Mouse (Mus musculus) embryonic facial prominence, embryonic 11.5 days (tissue): Measurements from ENCODE around the gene 1110004F10Rik. TPM values are rescaled to one million over a fixed set of nuclear protein-coding genes. Genes with fewer than 3 reads are reported as not detected.

ENCODE experiments used
- ATAC-seq: fragments of 200-750 bp; cut with Nextera tagmentation; replicated peaks from 2 replicates; pipeline ENCODE4 v1.8.0; 2017; ENCODE audit warnings: low read depth; ENCODE audit not compliant: insufficient number of reproducible peaks, low FRiP score, low TSS enrichment
- DNase-seq: peaks from one replicate; pipeline ENCODE4 v3.0.0-alpha.2; 2015; ENCODE audit warnings: low spot score
- H3K27ac ChIP-seq: fragments of 300-500 bp; sonication (generic); replicated peaks from 2 replicates; pipeline ENCODE4 v1.5.1; 2014; ENCODE audit warnings: mild to moderate bottlenecking, low read depth, low read length, control low read depth
- H3K27me3 ChIP-seq: fragments of 300-500 bp; sonication (generic); 2 replicates; pipeline ENCODE4 v1.6.1; 2014; ENCODE audit warnings: mild to moderate bottlenecking, low read length, moderate library complexity, mixed read lengths; ENCODE audit not compliant: control insufficient read depth, insufficient read depth
- H3K36me3 ChIP-seq: fragments of 300-500 bp; sonication (generic); replicated peaks from 2 replicates; pipeline ENCODE4 v1.6.1; 2014; ENCODE audit warnings: low read depth, mild to moderate bottlenecking, low read length, moderate library complexity, mixed read lengths; ENCODE audit not compliant: control insufficient read depth, insufficient read depth
- H3K4me1 ChIP-seq: fragments of 300-500 bp; sonication (generic); 2 replicates; pipeline ENCODE4 v1.6.1; 2014; ENCODE audit warnings: low read length, mixed read lengths; ENCODE audit not compliant: control insufficient read depth, insufficient read depth
- H3K4me2 ChIP-seq: fragments of 300-500 bp; sonication (generic); 2 replicates; pipeline ENCODE4 v1.6.1; 2014; ENCODE audit warnings: low read depth, mild to moderate bottlenecking, control low read depth, low read length, moderate library complexity
- H3K4me3 ChIP-seq: fragments of 300-500 bp; sonication (generic); 2 replicates; pipeline ENCODE4 v1.5.1; 2014; ENCODE audit warnings: low read depth, low read length, control low read depth
- H3K9ac ChIP-seq: fragments of 300-500 bp; sonication (generic); replicated peaks from 2 replicates; pipeline ENCODE4 v1.6.1; 2014; ENCODE audit warnings: mild to moderate bottlenecking, control low read depth, low read length
- H3K9me3 ChIP-seq: fragments of 300-500 bp; sonication (generic); replicated peaks from 2 replicates; pipeline ENCODE4 v1.6.1; 2016; ENCODE audit warnings: mild to moderate bottlenecking, low read length, inconsistent platforms, mixed read lengths; ENCODE audit not compliant: control insufficient read depth
- WGBS: fragments of 180-500 bp; shearing (Covaris S2); extraction: QIAGEN DNeasy Blood & Tissue Kit; methylation state at CpG from one replicate; pipeline ENCODE4 v1.1.7; 2014; 5-methylcytosine and 5-hydroxymethylcytosine counted together
- polyA plus RNA-seq: library from polyadenylated mRNA; unstranded; fragments of >200 nt; fragmentation: Nextera tagmentation; extraction: Ambion mirVana; gene quantifications from 2 replicates; pipeline ENCODE4 v1.2.1, GENCODE M21; 2014

The 1110004F10Rik gene
- polyA plus RNA-seq, 1 experiment from 2014 or later, result 409 TPM

DNA sequence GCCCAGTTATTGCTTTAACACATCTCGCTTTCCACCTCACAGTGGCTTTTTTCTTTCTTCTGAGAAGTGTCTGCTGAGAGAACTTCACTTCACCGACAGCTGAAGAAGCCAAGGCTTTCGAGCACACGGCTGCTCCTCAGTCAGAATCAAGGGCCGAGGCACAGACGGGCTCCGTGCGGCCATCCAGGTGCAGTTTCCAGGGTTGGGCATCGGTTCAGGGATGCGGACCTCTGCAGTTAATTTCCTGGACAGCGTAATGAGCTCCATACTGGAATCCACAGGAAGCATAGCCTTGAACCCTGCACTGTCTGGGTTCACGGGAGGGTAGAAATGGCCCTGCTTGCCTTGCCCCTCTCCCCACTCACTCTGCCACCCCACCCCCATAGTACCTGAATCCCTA lies 84.9 kb downstream of the 1110004F10Rik start:
- Histone ChIP-seq H3K36me3 (no peaks in the 10 kb centered on the region), H3K4me1 (no peaks in the 10 kb centered on the region), H3K27ac (no peak overlapping the region), H3K4me3 (no peak overlapping the region), H3K27me3 (no peaks in the 10 kb centered on the region), H3K9me3 (no peaks in the 10 kb centered on the region), H3K4me2 (no peak overlapping the region), H3K9ac (no peak overlapping the region)
- ATAC-seq, result 0 out of 2 replicates have a peak, but pooled peaks have one; percentile 40
- WGBS, result 65% methylated on average over 12 of the region's 12 CpGs
- no peak for DNase-seq

GRCm38 (mm10) chr7:116125671-116126070 lies 86.5 kb downstream of the 1110004F10Rik start:
- Histone ChIP-seq H3K9me3 (no peaks in the 10 kb centered on the region), H3K27ac (no peak overlapping the region), H3K4me2 (no peak overlapping the region), H3K36me3 (no peaks in the 10 kb centered on the region), H3K9ac (no peak overlapping the region), H3K27me3 (no peaks in the 10 kb centered on the region), H3K4me1 (no peaks in the 10 kb centered on the region), H3K4me3 (no peak overlapping the region)
- DNase-seq (no peak), ATAC-seq (no peak)
- 80% methylated on average over 7 of the region's 7 CpGs for WGBS

- Histone ChIP-seq H3K27me3 (no peaks in the 10 kb centered on the region), H3K4me1 (no peaks in the 10 kb centered on the region), H3K9ac (no peak overlapping the region), H3K4me3 (no peak overlapping the region), H3K9me3 (no peaks in the 10 kb centered on the region), H3K36me3 (no peaks in the 10 kb centered on the region), H3K4me2 (no peak overlapping the region), H3K27ac (no peak overlapping the region)
- no peak for DNase-seq
- 66% methylated on average over 2 of the region's 2 CpGs for WGBS
- ATAC-seq, result no peak
Observed at GRCm38 (mm10) chr7:116127052-116127451, 87.9 kb downstream of the 1110004F10Rik start.

GRCm38 (mm10) chr7:116128286-116128685 lies 89.1 kb downstream of the 1110004F10Rik start:
- H3K9ac ChIP-seq, result no peak overlapping the region
- no peaks in the 10 kb centered on the region for H3K27me3 ChIP-seq
- no peaks in the 10 kb centered on the region for H3K4me1 ChIP-seq
- no peak overlapping the region for H3K4me2 ChIP-seq
- no peak overlapping the region for H3K4me3 ChIP-seq
- ATAC-seq (no peak), DNase-seq (no peak)
- no peaks in the 10 kb centered on the region for H3K9me3 ChIP-seq
- 92% methylated on average over 8 of the region's 8 CpGs for WGBS
- H3K27ac ChIP-seq, result no peak overlapping the region
- H3K36me3 ChIP-seq, result no peaks in the 10 kb centered on the region

DNA sequence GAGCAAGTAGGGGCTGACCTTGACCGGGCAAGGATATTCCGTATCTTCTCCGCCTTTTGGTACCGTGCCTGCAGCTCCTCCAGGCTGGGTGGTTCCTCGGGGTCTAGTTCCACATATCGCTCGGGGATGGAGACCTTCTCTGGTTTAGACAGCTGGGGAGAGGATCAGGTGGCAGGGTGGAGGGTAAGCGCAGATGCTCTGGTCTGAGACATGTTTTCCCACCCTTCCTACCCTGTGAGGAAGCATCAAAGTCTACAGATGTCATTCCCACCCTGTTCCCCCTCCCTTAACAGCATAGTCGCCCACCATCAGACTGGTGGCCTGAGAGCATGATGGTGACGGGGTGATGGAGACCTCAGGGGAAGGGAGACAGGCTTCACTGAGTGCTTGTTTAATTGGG lies 90.2 kb downstream of the 1110004F10Rik start:
- no peak overlapping the region for H3K9ac ChIP-seq
- DNase-seq (no peak), ATAC-seq (no peak)
- H3K27me3 ChIP-seq, result no peaks in the 10 kb centered on the region
- no peak overlapping the region for H3K4me3 ChIP-seq
- no peaks in the 10 kb centered on the region for H3K36me3 ChIP-seq
- H3K4me1 ChIP-seq, result no peaks in the 10 kb centered on the region
- H3K9me3 ChIP-seq, result no peaks in the 10 kb centered on the region
- WGBS, result 83% methylated on average over 10 of the region's 10 CpGs
- no peak overlapping the region for H3K4me2 ChIP-seq
- no peak overlapping the region for H3K27ac ChIP-seq

DNA sequence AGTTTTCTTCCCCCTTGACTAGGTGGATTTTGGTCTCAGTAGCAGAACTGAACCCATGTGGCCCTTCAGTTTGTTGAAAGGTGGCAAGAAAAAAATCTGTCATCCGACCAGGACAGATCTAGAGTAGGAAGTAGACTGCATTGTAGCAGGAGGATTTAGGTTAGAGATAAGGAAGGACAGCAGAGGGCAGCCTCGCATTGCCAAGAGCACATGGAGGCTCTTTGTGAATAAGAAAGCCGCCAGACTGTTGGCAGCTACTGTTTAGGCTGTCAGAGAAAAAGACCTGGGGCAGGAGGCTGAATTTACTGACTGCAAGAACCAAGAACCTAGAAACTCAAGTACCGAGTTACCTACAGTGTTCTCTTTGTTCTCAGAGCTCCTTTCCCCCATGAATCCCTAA lies 92.2 kb downstream of the 1110004F10Rik start:
- DNase-seq (peak; percentile 40), ATAC-seq (no peak)
- no peak overlapping the region for H3K27ac ChIP-seq
- no peaks in the 10 kb centered on the region for H3K27me3 ChIP-seq
- 16% methylated on average over 4 of the region's 4 CpGs for WGBS
- no peak overlapping the region for H3K4me2 ChIP-seq
- H3K4me3 ChIP-seq, result no peak overlapping the region
- no peaks in the 10 kb centered on the region for H3K9me3 ChIP-seq
- no peak overlapping the region for H3K9ac ChIP-seq
- no peaks in the 10 kb centered on the region for H3K36me3 ChIP-seq
- H3K4me1 ChIP-seq, result no peaks in the 10 kb centered on the region

DNA sequence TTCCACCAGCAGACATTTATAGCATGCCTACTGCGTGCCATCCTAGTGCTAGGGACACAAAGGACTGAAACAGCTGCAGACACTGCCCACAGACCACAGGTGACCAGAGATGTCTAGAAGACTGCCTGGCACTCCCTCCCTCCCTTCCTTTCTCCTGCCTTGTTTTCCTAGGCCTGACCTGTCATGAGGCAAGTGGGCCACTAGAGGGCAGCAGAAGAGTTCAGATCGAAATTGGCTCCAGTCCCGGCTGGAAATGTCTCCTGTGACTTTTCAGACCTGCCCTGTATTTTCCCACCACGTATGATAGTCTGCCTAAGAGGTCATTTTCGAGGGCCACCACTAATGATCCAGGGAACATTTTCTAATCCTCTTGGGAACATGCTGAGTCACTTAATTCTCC lies 92.9 kb downstream of the 1110004F10Rik start:
- no peaks in the 10 kb centered on the region for H3K9me3 ChIP-seq
- H3K4me3 ChIP-seq, result no peak overlapping the region
- peak; percentile 46; the same call in 1 of the 2 replicates for ATAC-seq
- H3K4me2 ChIP-seq, result no peak overlapping the region
- H3K36me3 ChIP-seq, result no peaks in the 10 kb centered on the region
- peak; percentile 85 for DNase-seq
- H3K9ac ChIP-seq, result no peak overlapping the region
- no peaks in the 10 kb centered on the region for H3K27me3 ChIP-seq
- WGBS, result 3% methylated on average over 5 of the region's 5 CpGs
- no peak overlapping the region for H3K27ac ChIP-seq
- H3K4me1 ChIP-seq, result no peaks in the 10 kb centered on the region

DNA sequence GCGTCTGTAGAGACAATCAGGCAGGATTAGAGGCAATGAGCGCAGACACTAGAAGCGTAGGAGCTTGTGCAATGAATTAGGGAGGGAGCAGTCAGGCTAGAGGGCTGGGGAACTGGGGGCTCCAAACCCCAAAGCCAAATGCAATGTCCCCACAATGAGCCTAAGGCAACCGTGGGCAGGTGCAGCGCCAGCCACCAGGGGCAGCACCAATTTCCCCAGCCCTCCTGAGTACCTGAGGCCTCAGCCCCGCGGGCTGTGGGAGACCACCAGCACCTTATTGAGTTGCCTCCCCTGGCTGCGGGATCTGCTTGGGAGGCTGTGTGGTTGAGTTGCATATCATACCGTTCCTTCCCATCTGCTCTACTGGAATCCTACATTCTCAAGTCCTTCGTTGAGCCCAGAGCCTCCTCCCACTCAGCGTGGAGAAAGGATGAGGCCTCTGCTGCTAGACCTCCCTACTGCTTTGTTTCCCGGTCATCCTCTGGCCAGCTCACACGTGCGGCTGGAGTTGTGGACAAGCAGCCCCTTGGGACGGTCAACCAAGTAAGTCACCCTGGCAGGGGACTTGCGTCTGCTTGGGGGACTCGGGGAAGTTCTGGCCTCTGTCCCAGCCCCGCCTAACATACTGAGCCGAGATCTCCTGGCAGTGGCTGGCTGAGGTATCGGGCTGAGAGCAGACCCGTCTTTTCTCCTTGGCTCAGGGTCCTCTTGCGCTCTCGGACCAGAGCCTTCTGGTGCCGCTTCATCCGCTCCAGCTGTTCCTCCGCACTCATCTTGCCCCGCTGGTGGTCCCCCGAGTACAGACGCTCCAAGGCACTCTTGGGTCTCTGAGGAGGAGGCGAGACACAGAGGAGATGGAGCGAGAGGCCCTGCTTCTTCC lies 95.5 kb downstream of the 1110004F10Rik start:
- Histone ChIP-seq H3K9ac (no peak overlapping the region), H3K4me3 (no peak overlapping the region), H3K4me2 (no peak overlapping the region), H3K36me3 (no peaks in the 10 kb centered on the region), H3K27me3 (no peaks in the 10 kb centered on the region), H3K4me1 (no peaks in the 10 kb centered on the region), H3K9me3 (no peaks in the 10 kb centered on the region), H3K27ac (no peak overlapping the region)
- DNase-seq (no peak), ATAC-seq (no peak)
- 83% methylated on average over 31 of the region's 31 CpGs for WGBS
